Mouse (Mus musculus): ENCODE measurements at regions not wholly inside any gene's neighbourhood (a gene's known extent, or its start where the extent isn't known, plus 50 kb on each side); places are given as distances from the start of the nearest gene placed in this dataset.

- Histone ChIP-seq H3K4me2 (no peak overlapping the region), H3K27me3 (no peaks in the 10 kb centered on the region), H3K4me1 (replicated peaks) (peaks cover 38% of the 10 kb centered on the region), H3K27ac (replicated peaks) (no peak overlapping the region), H3K4me3 (replicated peaks) (no peak overlapping the region), H3K36me3 (replicated peaks) (no peaks in the 10 kb centered on the region), H3K9me3 (replicated peaks) (no peaks in the 10 kb centered on the region), H3K9ac (no peak overlapping the region)
- no peak for ATAC-seq (ENCODE audit: insufficient read depth)
- 71% methylated on average over 3 of the region's 3 CpGs for WGBS (ENCODE audit: insufficient replicate concordance)
These were observed 112.5 kb downstream of the Fam198b start for GRCm38 (mm10) chr3:79996803-79997202.

GRCm38 (mm10) chr3:80002335-80002734 lies 118.0 kb downstream of the Fam198b start:
- no peak for ATAC-seq (ENCODE audit: insufficient read depth)
- Histone ChIP-seq H3K9me3 (replicated peaks) (no peaks in the 10 kb centered on the region), H3K27ac (replicated peaks) (no peak overlapping the region), H3K9ac (no peak overlapping the region), H3K4me1 (replicated peaks) (peaks cover 3% of the 10 kb centered on the region; the same call in 1 of the 2 replicates), H3K4me2 (no peak overlapping the region), H3K4me3 (replicated peaks) (no peak overlapping the region), H3K27me3 (no peaks in the 10 kb centered on the region), H3K36me3 (replicated peaks) (no peaks in the 10 kb centered on the region)
- 77% methylated on average over 6 of the region's 6 CpGs for WGBS (ENCODE audit: insufficient replicate concordance)

GRCm38 (mm10) chr3:80003300-80004090 lies 119.2 kb downstream of the Fam198b start:
- WGBS (ENCODE audit: insufficient replicate concordance) = 59% methylated on average over 5 of the region's 5 CpGs

GRCm38 (mm10) chr3:80004556-80004955 lies 120.2 kb downstream of the Fam198b start:
- Histone ChIP-seq H3K9ac (no peak overlapping the region), H3K4me3 (replicated peaks) (no peak overlapping the region), H3K9me3 (replicated peaks) (no peaks in the 10 kb centered on the region), H3K36me3 (replicated peaks) (no peaks in the 10 kb centered on the region), H3K27ac (replicated peaks) (no peak overlapping the region), H3K4me1 (replicated peaks) (peaks cover 3% of the 10 kb centered on the region; the same call in 1 of the 2 replicates), H3K27me3 (no peaks in the 10 kb centered on the region), H3K4me2 (no peak overlapping the region)
- WGBS (ENCODE audit: insufficient replicate concordance) = 72% methylated on average over 3 of the region's 3 CpGs
- no peak for ATAC-seq (ENCODE audit: insufficient read depth)

More at GRCm38 (mm10) chr3:80003300-80004090, 119.2 kb downstream of the Fam198b start:
- H3K9me3 ChIP-seq (replicated peaks) = no peaks in the 10 kb centered on the region
- H3K4me1 ChIP-seq (replicated peaks) = peaks cover 3% of the 10 kb centered on the region; the same call in 1 of the 2 replicates
- no peaks in the 10 kb centered on the region for H3K27me3 ChIP-seq
- ATAC-seq (ENCODE audit: insufficient read depth) = no peak
- no peak overlapping the region for H3K4me2 ChIP-seq
- H3K36me3 ChIP-seq (replicated peaks) = no peaks in the 10 kb centered on the region
- no peak overlapping the region for H3K27ac ChIP-seq (replicated peaks)
- no peak overlapping the region for H3K4me3 ChIP-seq (replicated peaks)
- no peak overlapping the region for H3K9ac ChIP-seq

GRCm38 (mm10) chr3:80004966-80005365 lies 120.6 kb downstream of the Fam198b start:
- no peak for ATAC-seq (ENCODE audit: insufficient read depth)
- H3K9ac ChIP-seq = no peak overlapping the region
- no peaks in the 10 kb centered on the region for H3K9me3 ChIP-seq (replicated peaks)
- H3K4me2 ChIP-seq = no peak overlapping the region
- H3K27me3 ChIP-seq = no peaks in the 10 kb centered on the region
- H3K4me3 ChIP-seq (replicated peaks) = no peak overlapping the region
- no peak overlapping the region for H3K27ac ChIP-seq (replicated peaks)
- H3K36me3 ChIP-seq (replicated peaks) = no peaks in the 10 kb centered on the region
- WGBS (ENCODE audit: insufficient replicate concordance) = 79% methylated on average over 3 of the region's 3 CpGs
- peaks cover 3% of the 10 kb centered on the region; the same call in 1 of the 2 replicates for H3K4me1 ChIP-seq (replicated peaks)

GRCm38 (mm10) chr3:80005371-80005770 lies 121.0 kb downstream of the Fam198b start:
- Histone ChIP-seq H3K27ac (replicated peaks) (no peak overlapping the region), H3K4me1 (replicated peaks) (peaks cover 3% of the 10 kb centered on the region; the same call in 1 of the 2 replicates), H3K9ac (no peak overlapping the region), H3K4me2 (no peak overlapping the region), H3K27me3 (no peaks in the 10 kb centered on the region), H3K36me3 (replicated peaks) (no peaks in the 10 kb centered on the region), H3K4me3 (replicated peaks) (no peak overlapping the region), H3K9me3 (replicated peaks) (no peaks in the 10 kb centered on the region)
- ATAC-seq (ENCODE audit: insufficient read depth) = no peak
- 82% methylated on average over 5 of the region's 5 CpGs for WGBS (ENCODE audit: insufficient replicate concordance)

- peaks cover 3% of the 10 kb centered on the region; the same call in 1 of the 2 replicates for H3K4me1 ChIP-seq (replicated peaks)
- no peaks in the 10 kb centered on the region for H3K36me3 ChIP-seq (replicated peaks)
- WGBS (ENCODE audit: insufficient replicate concordance) = 23% methylated on average over 5 of the region's 5 CpGs
- no peak overlapping the region for H3K9ac ChIP-seq
- ATAC-seq (ENCODE audit: insufficient read depth) = no peak
- H3K27ac ChIP-seq (replicated peaks) = no peak overlapping the region
- no peaks in the 10 kb centered on the region for H3K27me3 ChIP-seq
- no peak overlapping the region for H3K4me2 ChIP-seq
- no peaks in the 10 kb centered on the region for H3K9me3 ChIP-seq (replicated peaks)
- H3K4me3 ChIP-seq (replicated peaks) = no peak overlapping the region
These were observed 121.9 kb downstream of the Fam198b start for GRCm38 (mm10) chr3:80006263-80006662.

- H3K4me2 ChIP-seq = no peak overlapping the region
- H3K9ac ChIP-seq = no peak overlapping the region
- no peak overlapping the region for H3K4me3 ChIP-seq (replicated peaks)
- H3K27me3 ChIP-seq = no peaks in the 10 kb centered on the region
- no peaks in the 10 kb centered on the region for H3K36me3 ChIP-seq (replicated peaks)
- no peaks in the 10 kb centered on the region for H3K9me3 ChIP-seq (replicated peaks)
- H3K27ac ChIP-seq (replicated peaks) = no peak overlapping the region
- no peak for ATAC-seq (ENCODE audit: insufficient read depth)
- WGBS (ENCODE audit: insufficient replicate concordance) = 55% methylated on average over 4 of the region's 4 CpGs
- H3K4me1 ChIP-seq (replicated peaks) = peaks cover 3% of the 10 kb centered on the region; the same call in 1 of the 2 replicates
These were observed 122.7 kb downstream of the Fam198b start for GRCm38 (mm10) chr3:80007006-80007405.

- H3K27me3 ChIP-seq = no peaks in the 10 kb centered on the region
- no peak overlapping the region for H3K4me2 ChIP-seq
- no peak overlapping the region for H3K27ac ChIP-seq (replicated peaks)
- WGBS (ENCODE audit: insufficient replicate concordance) = 73% methylated on average over 1 of the region's 1 CpGs
- H3K36me3 ChIP-seq (replicated peaks) = no peaks in the 10 kb centered on the region
- no peaks in the 10 kb centered on the region for H3K9me3 ChIP-seq (replicated peaks)
- ATAC-seq (ENCODE audit: insufficient read depth) = no peak
- peaks cover 3% of the 10 kb centered on the region; the same call in 1 of the 2 replicates for H3K4me1 ChIP-seq (replicated peaks)
- no peak overlapping the region for H3K4me3 ChIP-seq (replicated peaks)
- H3K9ac ChIP-seq = no peak overlapping the region
These were observed 124.9 kb downstream of the Fam198b start for GRCm38 (mm10) chr3:80009275-80009674.

GRCm38 (mm10) chr3:80025795-80026194 lies 141.5 kb downstream of the Fam198b start:
- Histone ChIP-seq H3K4me1 (replicated peaks) (no peaks in the 10 kb centered on the region), H3K27me3 (no peaks in the 10 kb centered on the region), H3K36me3 (replicated peaks) (no peaks in the 10 kb centered on the region), H3K4me2 (no peak overlapping the region), H3K9me3 (replicated peaks) (no peaks in the 10 kb centered on the region), H3K4me3 (replicated peaks) (no peak overlapping the region), H3K27ac (replicated peaks) (no peak overlapping the region), H3K9ac (no peak overlapping the region)
- no peak for ATAC-seq (ENCODE audit: insufficient read depth)
- 53% methylated on average over 1 of the region's 1 CpGs for WGBS (ENCODE audit: insufficient replicate concordance)

- H3K27ac ChIP-seq (replicated peaks) = no peak overlapping the region
- 60% methylated on average over 3 of the region's 3 CpGs for WGBS (ENCODE audit: insufficient replicate concordance)
These were observed 148.7 kb downstream of the Fam198b start for GRCm38 (mm10) chr3:80033071-80033470.

More at GRCm38 (mm10) chr3:80033071-80033470, 148.7 kb downstream of the Fam198b start:
- no peaks in the 10 kb centered on the region for H3K9me3 ChIP-seq (replicated peaks)
- no peak overlapping the region for H3K4me2 ChIP-seq
- H3K4me1 ChIP-seq (replicated peaks) = no peaks in the 10 kb centered on the region
- H3K4me3 ChIP-seq (replicated peaks) = no peak overlapping the region
- ATAC-seq (ENCODE audit: insufficient read depth) = no peak
- H3K36me3 ChIP-seq (replicated peaks) = no peaks in the 10 kb centered on the region
- H3K27me3 ChIP-seq = no peaks in the 10 kb centered on the region
- no peak overlapping the region for H3K9ac ChIP-seq

Data from liver, embryonic 15.5 days (tissue).